Comparison of ENCODE assay signal across 17 mouse cellular contexts in the genomic region with DNA sequence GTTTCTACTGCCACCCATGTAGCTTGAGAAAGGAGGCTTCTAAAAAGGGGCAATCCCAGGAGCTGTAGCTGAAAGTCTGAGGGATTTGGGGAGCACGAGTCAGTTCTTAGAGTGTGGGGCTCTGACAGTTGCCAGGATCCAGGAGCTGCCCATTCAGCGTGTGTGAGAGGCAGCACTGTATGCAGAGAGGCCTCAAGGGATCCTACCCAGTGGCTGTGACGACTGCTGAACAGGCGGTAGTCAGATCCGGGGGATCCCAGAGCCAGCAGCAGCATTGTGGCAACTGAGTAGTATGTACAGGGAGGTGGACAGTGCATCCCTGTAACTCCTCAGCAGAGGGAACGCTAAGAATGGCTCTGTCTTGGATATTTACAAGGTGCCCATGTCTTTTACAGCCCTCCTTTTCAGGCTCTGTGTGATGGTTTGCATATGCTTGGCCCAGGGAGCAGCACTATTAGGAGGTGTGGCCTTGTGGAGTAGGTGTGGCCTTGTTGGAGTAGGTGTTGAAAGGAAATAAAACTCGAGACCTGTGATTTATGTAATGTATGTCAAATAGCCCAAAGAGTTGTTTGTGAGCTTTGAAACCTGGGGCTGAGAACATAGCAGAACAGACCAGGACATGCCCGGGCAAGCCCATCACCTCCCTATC. TPM values are rescaled to one million over a fixed set of nuclear protein-coding genes. Genes with fewer than 3 reads are reported as not detected.
DNase-seq lines count a peak whose midpoint lies in the region; ATAC-seq lines count a peak whose summit lies in the region.
"Had no signal": no experiment of that assay in that cellular context is flagged by ENCODE, and none has a peak within 500 bp of the region (broad histone marks: within the 10 kb centered on the region; RNA-seq: fewer than 3 reads in every experiment).

No protein-coding gene starts in this region.

- WGBS in hindbrain, embryonic 10.5 days, result 80% methylated on average over 8 of the region's 8 CpGs
- WGBS in hindbrain, embryonic 16.5 days, result 51% methylated on average over 8 of the region's 8 CpGs
- WGBS in midbrain, embryonic 14.5 days, result 65% methylated on average over 8 of the region's 8 CpGs
- WGBS in midbrain, embryonic 16.5 days, result 68% methylated on average over 8 of the region's 8 CpGs

- DNase-seq in hindbrain, embryonic 10.5 days (ENCODE audit: low spot score), result no peak
- peak; percentile 35 for DNase-seq in midbrain, embryonic 14.5 days
- peak; percentile 24 to 33 for DNase-seq in lung, postnatal 4 days
- no peak for DNase-seq in frontal cortex, postnatal 36 days (ENCODE audit: low spot score in 2 of 2)
- no peak for DNase-seq in ovary, adult 18-20 months (ENCODE audit: low spot score)
- DNase-seq: cerebellum, adult 11-12 months; gastrocnemius, postnatal 10 days; thymus, adult 2 months had no signal

- no peak overlapping the region for H3K9ac ChIP-seq in hindbrain, embryonic 16.5 days (ENCODE audit: low read depth, low read length)
- H3K9ac ChIP-seq in midbrain, embryonic 14.5 days (replicated peaks; ENCODE audit: low read length), result no peak overlapping the region
- no peak overlapping the region for H3K9ac ChIP-seq in midbrain, embryonic 16.5 days (ENCODE audit: low read depth, low read length)

- H3K4me1 ChIP-seq in hindbrain, embryonic 10.5 days (replicated peaks), result peaks cover 46% of the 10 kb centered on the region
- no peaks in the 10 kb centered on the region; the same call in none of the 2 replicates for H3K4me1 ChIP-seq in hindbrain, embryonic 16.5 days (ENCODE audit: control insufficient read depth, insufficient read depth, low read depth, low read length)
- H3K4me1 ChIP-seq in midbrain, embryonic 14.5 days (ENCODE audit: control insufficient read depth, insufficient read depth, low read length), result peaks cover 8% of the 10 kb centered on the region
- H3K4me1 ChIP-seq in midbrain, embryonic 16.5 days (ENCODE audit: control insufficient read depth, insufficient read depth, low read length), result no peaks in the 10 kb centered on the region

- H3K4me2 ChIP-seq in hindbrain, embryonic 16.5 days (ENCODE audit: low read length), result no peak overlapping the region
- H3K4me2 ChIP-seq in midbrain, embryonic 14.5 days (ENCODE audit: low read length), result no peak overlapping the region
- no peak overlapping the region for H3K4me2 ChIP-seq in midbrain, embryonic 16.5 days (ENCODE audit: low read length)

- H3K4me3 ChIP-seq in hindbrain, embryonic 10.5 days, result no peak overlapping the region
- no peak overlapping the region for H3K4me3 ChIP-seq in hindbrain, embryonic 16.5 days (ENCODE audit: low read length)
- H3K4me3 ChIP-seq in midbrain, embryonic 14.5 days (replicated peaks; ENCODE audit: low read depth, low read length), result no peak overlapping the region
- H3K4me3 ChIP-seq in midbrain, embryonic 16.5 days (ENCODE audit: low read depth, low read length), result no peak overlapping the region
- H3K4me3 ChIP-seq: forebrain, embryonic 10.5 days had no signal

- no peaks in the 10 kb centered on the region for H3K27me3 ChIP-seq in hindbrain, embryonic 10.5 days (ENCODE audit: insufficient read depth, poor library complexity, severe bottlenecking)
- no peaks in the 10 kb centered on the region for H3K27me3 ChIP-seq in hindbrain, embryonic 16.5 days (replicated peaks; ENCODE audit: control insufficient read depth, insufficient read depth, low read length)
- H3K27me3 ChIP-seq in midbrain, embryonic 14.5 days (ENCODE audit: control insufficient read depth, insufficient read depth, low read length), result no peaks in the 10 kb centered on the region
- no peaks in the 10 kb centered on the region for H3K27me3 ChIP-seq in midbrain, embryonic 16.5 days (ENCODE audit: control insufficient read depth, insufficient read depth, low read depth, low read length)

- H3K36me3 ChIP-seq in hindbrain, embryonic 10.5 days, result no peaks in the 10 kb centered on the region
- H3K36me3 ChIP-seq in hindbrain, embryonic 16.5 days (ENCODE audit: control insufficient read depth, insufficient read depth, low read length), result no peaks in the 10 kb centered on the region
- no peaks in the 10 kb centered on the region for H3K36me3 ChIP-seq in midbrain, embryonic 14.5 days (ENCODE audit: control insufficient read depth, insufficient read depth, low read length)
- H3K36me3 ChIP-seq in midbrain, embryonic 16.5 days (ENCODE audit: control insufficient read depth, insufficient read depth, low read length), result no peaks in the 10 kb centered on the region
- H3K36me3 ChIP-seq: forebrain, embryonic 10.5 days had no signal

- peak overlapping the region; percentile 31 for H3K27ac ChIP-seq in hindbrain, embryonic 10.5 days
- no peak overlapping the region for H3K27ac ChIP-seq in hindbrain, embryonic 16.5 days (ENCODE audit: low read depth, low read length)
- no peak overlapping the region for H3K27ac ChIP-seq in midbrain, embryonic 14.5 days (replicated peaks; ENCODE audit: low read depth, low read length)
- no peak overlapping the region for H3K27ac ChIP-seq in midbrain, embryonic 16.5 days (ENCODE audit: low read length)
- H3K27ac ChIP-seq: forebrain, embryonic 10.5 days; macrophage had no signal

- no peak for ATAC-seq in hindbrain, embryonic 16.5 days
- no peak for ATAC-seq in midbrain, embryonic 14.5 days (ENCODE audit: low FRiP score, low TSS enrichment)
- no peak for ATAC-seq in midbrain, embryonic 16.5 days
- 0 out of 2 replicates have a peak, but pooled peaks have one; percentile 11 for ATAC-seq in erythroid progenitor cell, adult 5-6 weeks (replicated peaks; ENCODE audit: low FRiP score, poor library complexity, severe bottlenecking)

- no peaks in the 10 kb centered on the region for H3K9me3 ChIP-seq in hindbrain, embryonic 10.5 days
- H3K9me3 ChIP-seq in hindbrain, embryonic 16.5 days (ENCODE audit: control insufficient read depth, low read length), result no peaks in the 10 kb centered on the region
- no peaks in the 10 kb centered on the region for H3K9me3 ChIP-seq in midbrain, embryonic 14.5 days (ENCODE audit: control insufficient read depth, low read length)
- H3K9me3 ChIP-seq in midbrain, embryonic 16.5 days (replicated peaks; ENCODE audit: control insufficient read depth, low read length, poor library complexity, severe bottlenecking), result no peaks in the 10 kb centered on the region
- H3K9me3 ChIP-seq: forebrain, embryonic 10.5 days had no signal

RNA-seq across cellular contexts. Expression of a gene that starts 33.1 kb away (rescaled TPM):
- polyA plus RNA-seq in hindbrain, embryonic 10.5 days (2016; fragmentation: Nextera tagmentation; extraction: Ambion mirVana), result 1.0 and 3.5 TPM in 2 replicates
- polyA plus RNA-seq in hindbrain, embryonic 16.5 days (2015; fragmentation: Nextera tagmentation; extraction: Ambion mirVana), result 8.3 and 10.0 TPM in 2 replicates
- polyA plus RNA-seq in midbrain, embryonic 14.5 days (2014; fragmentation: Nextera tagmentation; extraction: Ambion mirVana), result 10.1 and 11.1 TPM in 2 replicates
- 8.3 and 10.8 TPM in 2 replicates for polyA plus RNA-seq in midbrain, embryonic 16.5 days (2015; fragmentation: Nextera tagmentation; extraction: Ambion mirVana)
- total RNA-seq in erythroid progenitor cell, adult 5-6 weeks (2015; ENCODE audit: low replicate concordance), result not detected in 2 replicates
- not detected in 2 replicates for total RNA-seq in erythroid progenitor cell, adult 5-6 weeks (2017; ENCODE audit: low replicate concordance)
- polyA plus RNA-seq: macrophage had no signal

RNA-seq across cellular contexts. Expression of a gene that starts 35.8 kb away (rescaled TPM):
- polyA plus RNA-seq in hindbrain, embryonic 10.5 days (2016; fragmentation: Nextera tagmentation; extraction: Ambion mirVana), result 0.24 and 0.31 TPM in 2 replicates
- polyA plus RNA-seq in hindbrain, embryonic 16.5 days (2015; fragmentation: Nextera tagmentation; extraction: Ambion mirVana), result not detected in 2 replicates
- 0.70 TPM in 1 of 2 replicates, not detected in the other for polyA plus RNA-seq in midbrain, embryonic 14.5 days (2014; fragmentation: Nextera tagmentation; extraction: Ambion mirVana)
- polyA plus RNA-seq in midbrain, embryonic 16.5 days (2015; fragmentation: Nextera tagmentation; extraction: Ambion mirVana), result 0.28 and 0.63 TPM in 2 replicates
- not detected in 2 replicates for total RNA-seq in erythroid progenitor cell, adult 5-6 weeks (2015; ENCODE audit: low replicate concordance)
- total RNA-seq in erythroid progenitor cell, adult 5-6 weeks (2017; ENCODE audit: low replicate concordance), result not detected in 2 replicates
- total RNA-seq: gastrocnemius, postnatal 10 days; left cerebral cortex, postnatal 36 days had no signal
- polyA plus RNA-seq: C2C12; forebrain, embryonic 10.5 days; heart, embryonic 14.5 days; large intestine, adult 2 months; macrophage; thymus, adult 2 months had no signal

RNA-seq across cellular contexts. Expression of a gene that starts 50.6 kb away (rescaled TPM):
- 42.3 and 44.4 TPM in 2 replicates for polyA plus RNA-seq in hindbrain, embryonic 10.5 days (2016; fragmentation: Nextera tagmentation; extraction: Ambion mirVana)
- polyA plus RNA-seq in hindbrain, embryonic 16.5 days (2015; fragmentation: Nextera tagmentation; extraction: Ambion mirVana), result 11.1 and 12.8 TPM in 2 replicates
- 22.3 and 38.0 TPM in 2 replicates for polyA plus RNA-seq in midbrain, embryonic 14.5 days (2014; fragmentation: Nextera tagmentation; extraction: Ambion mirVana)
- polyA plus RNA-seq in midbrain, embryonic 16.5 days (2015; fragmentation: Nextera tagmentation; extraction: Ambion mirVana), result 19.8 and 22.0 TPM in 2 replicates
- total RNA-seq in erythroid progenitor cell, adult 5-6 weeks (2015; ENCODE audit: low replicate concordance), result 1.1 and 6.3 TPM in 2 replicates
- total RNA-seq in erythroid progenitor cell, adult 5-6 weeks (2017; ENCODE audit: low replicate concordance), result 3.7 TPM in 1 of 2 replicates, not detected in the other

Comparison
In these comparisons a context has a peak if more than half of its experiments do, and no peak if none do; other contexts are left out.
1. DNase-seq: peak in midbrain, embryonic 14.5 days (single experiment) and lung, postnatal 4 days (2 of 2); none in hindbrain, embryonic 10.5 days (single experiment), frontal cortex, postnatal 36 days (0 of 2) and ovary, adult 18-20 months (single experiment).